In the genomic region with DNA sequence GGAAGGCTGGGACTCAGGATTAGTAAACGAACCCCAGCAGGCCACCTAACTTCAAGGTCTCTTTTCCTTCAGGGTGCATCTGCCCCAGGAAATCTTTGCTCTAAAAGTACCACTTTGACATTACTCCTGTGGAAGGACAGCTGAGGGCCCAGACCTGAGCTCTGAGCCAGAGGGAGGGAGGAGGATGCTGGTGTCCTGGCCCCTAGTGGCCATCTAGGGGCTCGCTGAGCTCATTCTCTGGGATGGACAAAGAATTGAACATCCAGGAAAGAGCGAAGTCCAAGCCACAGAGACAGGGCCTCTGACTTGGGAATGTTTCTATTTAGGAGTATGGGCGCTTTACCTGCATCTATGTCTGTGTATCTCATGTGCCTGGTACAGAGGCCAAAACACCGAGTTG, we compare ENCODE assay signal across 23 mouse cellular contexts.
A peak's percentile ranks its signal among the peaks of the same experiment; 100 is the strongest.
DNase-seq lines count a peak whose midpoint lies in the region; ATAC-seq and TF ChIP-seq lines count a peak whose summit lies in the region.
"Had no signal": no experiment of that assay in that cellular context is flagged by ENCODE, and none has a peak within 500 bp of the region (broad histone marks: within the 10 kb centered on the region; RNA-seq: fewer than 3 reads in every experiment).

No protein-coding gene starts in this region.

- TF ChIP-seq CTCF in intestine, postnatal 0 days (IDR thresholded peaks at IDR 0.05; ENCODE audit: low read depth), result peak; percentile 56
- peak; percentile 53 for TF ChIP-seq CTCF in lung, postnatal 0 days (IDR thresholded peaks at IDR 0.05)
- 0 out of 2 replicates have a peak, but pooled peaks have one; percentile 3 for TF ChIP-seq CTCF in small intestine, adult 2 months (IDR thresholded peaks at IDR 0.05; ENCODE audit: extremely low read depth, insufficient read length, insufficient replicate concordance, low read depth, low read length)

- no peak overlapping the region for H3K4me2 ChIP-seq in intestine, postnatal 0 days (replicated peaks; ENCODE audit: low read depth)
- no peak overlapping the region for H3K4me2 ChIP-seq in intestine, embryonic 16.5 days (ENCODE audit: low read depth, low read length)
- H3K4me2 ChIP-seq in lung, postnatal 0 days (replicated peaks; ENCODE audit: low read depth, low read length), result no peak overlapping the region
- H3K4me2 ChIP-seq: embryonic facial prominence, embryonic 12.5 days; limb, embryonic 13.5 days had no signal

- 70% methylated on average over 5 of the region's 5 CpGs for WGBS in intestine, postnatal 0 days
- WGBS in intestine, embryonic 16.5 days, result 62% methylated on average over 5 of the region's 5 CpGs
- WGBS in lung, postnatal 0 days, result 77% methylated on average over 5 of the region's 5 CpGs
- 60% methylated on average over 5 of the region's 5 CpGs for WGBS in small intestine, adult 2 months

- H3K9ac ChIP-seq in intestine, postnatal 0 days (ENCODE audit: low read depth, low read length), result no peak overlapping the region
- no peak overlapping the region for H3K9ac ChIP-seq in intestine, embryonic 16.5 days (ENCODE audit: low read depth, low read length)
- no peak overlapping the region for H3K9ac ChIP-seq in lung, postnatal 0 days (replicated peaks; ENCODE audit: low read depth)
- H3K9ac ChIP-seq: embryonic facial prominence, embryonic 12.5 days; limb, embryonic 13.5 days; liver, embryonic 14.5 days had no signal

- no peak for ATAC-seq in intestine, postnatal 0 days
- ATAC-seq in intestine, embryonic 16.5 days, result no peak
- ATAC-seq in lung, postnatal 0 days, result no peak
- ATAC-seq: CD4-positive, CD25-positive, alpha-beta regulatory T cell, adult 4 months; forebrain, embryonic 16.5 days; hindbrain, embryonic 16.5 days; midbrain, embryonic 16.5 days had no signal

- H3K27ac ChIP-seq in intestine, postnatal 0 days (ENCODE audit: low read depth, low read length), result no peak overlapping the region
- no peak overlapping the region for H3K27ac ChIP-seq in intestine, embryonic 16.5 days (ENCODE audit: low read length)
- H3K27ac ChIP-seq in lung, postnatal 0 days (ENCODE audit: low read length), result no peak overlapping the region
- no peak overlapping the region for H3K27ac ChIP-seq in small intestine, adult 2 months (ENCODE audit: insufficient read depth, low read depth, low read length)
- H3K27ac ChIP-seq: embryonic facial prominence, embryonic 12.5 days; limb, embryonic 13.5 days; liver, embryonic 14.5 days had no signal

- no peaks in the 10 kb centered on the region for H3K36me3 ChIP-seq in intestine, postnatal 0 days (ENCODE audit: control insufficient read depth, insufficient read depth)
- H3K36me3 ChIP-seq in intestine, embryonic 16.5 days (ENCODE audit: control insufficient read depth, insufficient read depth, low read length), result no peaks in the 10 kb centered on the region
- no peaks in the 10 kb centered on the region for H3K36me3 ChIP-seq in lung, postnatal 0 days (ENCODE audit: insufficient read depth, low read length)
- no peaks in the 10 kb centered on the region for H3K36me3 ChIP-seq in small intestine, adult 2 months (ENCODE audit: control insufficient read depth, insufficient read depth, low read length)
- H3K36me3 ChIP-seq: embryonic facial prominence, embryonic 12.5 days; G1E; limb, embryonic 13.5 days had no signal

- H3K4me3 ChIP-seq in intestine, postnatal 0 days (ENCODE audit: low read depth, low read length), result no peak overlapping the region
- H3K4me3 ChIP-seq in intestine, embryonic 16.5 days (ENCODE audit: low read length), result no peak overlapping the region
- no peak overlapping the region for H3K4me3 ChIP-seq in lung, postnatal 0 days (ENCODE audit: low read depth, low read length)
- H3K4me3 ChIP-seq in small intestine, adult 2 months (ENCODE audit: low read depth, low read length), result no peak overlapping the region
- H3K4me3 ChIP-seq: embryonic facial prominence, embryonic 12.5 days; limb, embryonic 13.5 days had no signal

- no peaks in the 10 kb centered on the region for H3K9me3 ChIP-seq in intestine, postnatal 0 days (ENCODE audit: control insufficient read depth)
- no peaks in the 10 kb centered on the region for H3K9me3 ChIP-seq in intestine, embryonic 16.5 days (ENCODE audit: control insufficient read depth, low read length)
- H3K9me3 ChIP-seq in lung, postnatal 0 days (ENCODE audit: low read length), result no peaks in the 10 kb centered on the region
- H3K9me3 ChIP-seq: embryonic facial prominence, embryonic 12.5 days; limb, embryonic 13.5 days had no signal

- peak; percentile 39 for DNase-seq in embryo, embryonic 11 days
- DNase-seq in embryo, embryonic 10.5 days (ENCODE audit: low spot score), result no peak
- DNase-seq in lung, postnatal 0 days (ENCODE audit: low spot score), result no peak
- DNase-seq in lung, postnatal 10 days, result no peak
- DNase-seq in left cerebral cortex, adult 9 months (ENCODE audit: low spot score in 2 of 2), result no peak
- DNase-seq: adrenal gland, postnatal 36 days; cerebellum, adult 8-10 months; heart, postnatal 4 days; kidney, adult 18-20 months; kidney, postnatal 36 days; lung, postnatal 14 days; right cerebral cortex, postnatal 4 days had no signal

- H3K4me1 ChIP-seq in intestine, postnatal 0 days (replicated peaks; ENCODE audit: control insufficient read depth, insufficient read depth, low read length), result no peaks in the 10 kb centered on the region
- H3K4me1 ChIP-seq in intestine, embryonic 16.5 days (ENCODE audit: control insufficient read depth, insufficient read depth, low read length), result no peaks in the 10 kb centered on the region
- no peaks in the 10 kb centered on the region for H3K4me1 ChIP-seq in lung, postnatal 0 days (ENCODE audit: insufficient read depth, low read depth, low read length)
- H3K4me1 ChIP-seq in small intestine, adult 2 months (ENCODE audit: control insufficient read depth, insufficient read depth, insufficient read length, low read length), result no peaks in the 10 kb centered on the region
- H3K4me1 ChIP-seq: embryonic facial prominence, embryonic 12.5 days had no signal

- no peak for TF ChIP-seq POLR2A in small intestine, adult 2 months (IDR thresholded peaks at IDR 0.05; ENCODE audit: low read depth, low read length)

- H3K27me3 ChIP-seq in intestine, postnatal 0 days (replicated peaks; ENCODE audit: control insufficient read depth, insufficient read depth, low read length), result no peaks in the 10 kb centered on the region
- no peaks in the 10 kb centered on the region for H3K27me3 ChIP-seq in intestine, embryonic 16.5 days (replicated peaks; ENCODE audit: control insufficient read depth, insufficient read depth, low read length)
- H3K27me3 ChIP-seq in lung, postnatal 0 days (replicated peaks; ENCODE audit: insufficient read depth, low read length), result no peaks in the 10 kb centered on the region
- no peaks in the 10 kb centered on the region for H3K27me3 ChIP-seq in small intestine, adult 2 months (ENCODE audit: control insufficient read depth, insufficient read depth, low read length)
- H3K27me3 ChIP-seq: embryonic facial prominence, embryonic 12.5 days; limb, embryonic 13.5 days had no signal

- TF ChIP-seq EP300 in lung, postnatal 0 days (IDR thresholded peaks at IDR 0.05), result no peak

Comparison
In these comparisons a context has a peak if more than half of its experiments do, and no peak if none do; other contexts are left out.
1. CTCF ChIP-seq: peak in every context shown above with its lines; median percentile 56 in intestine, postnatal 0 days; 53 in lung, postnatal 0 days; 3 in small intestine, adult 2 months.